Mouse (Mus musculus) CH12.LX (cell line): Measurements from ENCODE around the gene Gm42715. TPM values are rescaled to one million over a fixed set of nuclear protein-coding genes. Genes with fewer than 3 reads are reported as not detected.

ENCODE experiments used
- DNase-seq: peaks from one replicate; pipeline ENCODE4 v3.0.0-alpha.2; 2013; ENCODE audit errors: extremely low read depth
- H3K27ac ChIP-seq: 2 replicates; pipeline ENCODE4 v1.5.1; 2012; ENCODE audit warnings: low read depth, mild to moderate bottlenecking, control low read depth, moderate library complexity; ENCODE audit not compliant: insufficient read depth
- H3K27me3 ChIP-seq: replicated peaks from 2 replicates; pipeline ENCODE3; 2012; ENCODE audit warnings: inconsistent platforms
- H3K36me3 ChIP-seq, 2 experiments: replicated peaks in 1 of 2; 2 replicates each; pipeline versions ENCODE3 to v1.6.1; 2012; ENCODE audit warnings: inconsistent platforms in 1 of 2, low read length in 1 of 2, mild to moderate bottlenecking in 1 of 2, mixed read lengths in 1 of 2, moderate library complexity in 1 of 2; ENCODE audit not compliant: control insufficient read depth in 1 of 2, insufficient read depth in 1 of 2
- H3K4me1 ChIP-seq, 2 experiments: 2 replicates each; pipeline ENCODE4 v1.6.1; 2012; ENCODE audit warnings: inconsistent platforms in 1 of 2, moderate library complexity in 1 of 2; ENCODE audit not compliant: insufficient read depth in 2 of 2, control insufficient read depth in 1 of 2
- H3K4me2 ChIP-seq: 2 replicates; pipeline ENCODE4 v1.6.1; 2012; ENCODE audit warnings: low read depth, mild to moderate bottlenecking, control low read depth; ENCODE audit not compliant: poor library complexity, insufficient read depth, severe bottlenecking
- H3K4me3 ChIP-seq, 3 experiments: fragments of 150-350 bp in 1 of 3; sonication (generic) in 1 of 3; replicated peaks in 1 of 3; 2 replicates each; pipeline versions ENCODE3 to v1.5.1; 2011 to 2012; ENCODE audit warnings: low read depth in 2 of 3, low read length in 2 of 3, mild to moderate bottlenecking in 2 of 3, moderate library complexity in 2 of 3, control low read depth in 1 of 3, improper control_type of control experiment in 1 of 3, inconsistent platforms in 1 of 3, mixed read lengths in 1 of 3; ENCODE audit not compliant: poor library complexity in 1 of 3
- H3K79me2 ChIP-seq: replicated peaks from 2 replicates; pipeline ENCODE4 v1.6.1; 2012; ENCODE audit warnings: mild to moderate bottlenecking, moderate library complexity; ENCODE audit not compliant: control insufficient read depth, poor library complexity, insufficient read depth, severe bottlenecking; ENCODE audit errors: extremely low read depth
- H3K9ac ChIP-seq: 2 replicates; pipeline ENCODE4 v1.6.1; 2012; ENCODE audit warnings: low read depth, mild to moderate bottlenecking, control low read depth, moderate library complexity; ENCODE audit not compliant: insufficient read depth
- H3K9me3 ChIP-seq: replicated peaks from 2 replicates; pipeline ENCODE3; 2012; ENCODE audit warnings: low read length, inconsistent platforms, mixed read lengths
- CHD1 ChIP-seq: IDR thresholded peaks from 2 replicates; pipeline ENCODE4 v1.6.1; 2012; ENCODE audit warnings: low read depth, low read length, improper control_type of control experiment, inconsistent platforms
- EP300 ChIP-seq: IDR thresholded peaks from 2 replicates; pipeline ENCODE4 v1.6.1; 2011; ENCODE audit warnings: low read length, improper control_type of control experiment
- ETS1 ChIP-seq: conservative IDR thresholded peaks from 2 replicates; pipeline ENCODE4 v1.6.1; 2012; ENCODE audit warnings: low read depth, mild to moderate bottlenecking, inconsistent platforms, low read length, improper control_type of control experiment, moderate library complexity
- IRF4 ChIP-seq: IDR thresholded peaks from 2 replicates; pipeline ENCODE4 v1.6.1; 2014; ENCODE audit warnings: low read depth, mild to moderate bottlenecking, inconsistent platforms, low read length, improper control_type of control experiment
- JUN ChIP-seq: IDR thresholded peaks from 2 replicates; pipeline ENCODE4 v1.6.1; 2011; ENCODE audit warnings: low read depth, mild to moderate bottlenecking, low read length, improper control_type of control experiment, moderate library complexity; ENCODE audit not compliant: insufficient read depth
- MAZ ChIP-seq: IDR thresholded peaks from 2 replicates; pipeline ENCODE4 v1.6.1; 2012; ENCODE audit warnings: low read depth, mild to moderate bottlenecking, inconsistent platforms, low read length, improper control_type of control experiment, moderate library complexity
- MXI1 ChIP-seq: IDR thresholded peaks from 2 replicates; pipeline ENCODE4 v1.6.1; 2011; ENCODE audit warnings: mild to moderate bottlenecking, low read depth, low read length, improper control_type of control experiment
- MYC ChIP-seq: IDR thresholded peaks from 2 replicates; pipeline ENCODE4 v1.6.1; 2011; ENCODE audit warnings: low read depth, mild to moderate bottlenecking, improper control_type of control experiment, low read length
- NELFE ChIP-seq: IDR thresholded peaks from 2 replicates; pipeline ENCODE4 v1.6.1; 2011; ENCODE audit warnings: low read depth, low read length, improper control_type of control experiment
- NRF1 ChIP-seq: IDR thresholded peaks from 2 replicates; pipeline ENCODE4 v1.6.1; 2014; ENCODE audit warnings: low read depth, mild to moderate bottlenecking, inconsistent platforms, low read length, improper control_type of control experiment, moderate library complexity
- PAX5 ChIP-seq: IDR thresholded peaks from 2 replicates; pipeline ENCODE4 v1.6.1; 2012; ENCODE audit warnings: low read length, inconsistent platforms, mixed read lengths
- POLR2A ChIP-seq: IDR thresholded peaks from 2 replicates; pipeline ENCODE4 v1.6.1; 2011; ENCODE audit warnings: low read depth, mild to moderate bottlenecking, improper control_type of control experiment, low read length
- POLR2AphosphoS2 ChIP-seq: IDR thresholded peaks from 2 replicates; pipeline ENCODE4 v1.6.1; 2011; ENCODE audit warnings: low read depth, low read length, improper control_type of control experiment
- RAD21 ChIP-seq: IDR thresholded peaks from 2 replicates; pipeline ENCODE4 v1.6.1; 2011; ENCODE audit warnings: low read depth, mild to moderate bottlenecking, low read length, improper control_type of control experiment, moderate library complexity
- SIN3A ChIP-seq: IDR thresholded peaks from 2 replicates; pipeline ENCODE4 v1.6.1; 2012; ENCODE audit warnings: low read length, improper control_type of control experiment, inconsistent platforms
- SMC3 ChIP-seq: IDR thresholded peaks from 2 replicates; pipeline ENCODE4 v1.6.1; 2011; ENCODE audit warnings: low read depth, low read length, improper control_type of control experiment
- UBTF ChIP-seq: IDR thresholded peaks from 2 replicates; pipeline ENCODE4 v1.6.1; 2012; ENCODE audit warnings: low read depth, mild to moderate bottlenecking, inconsistent platforms, low read length, improper control_type of control experiment, moderate library complexity
- USF1 ChIP-seq: IDR thresholded peaks from 2 replicates; pipeline ENCODE4 v1.6.1; 2014; ENCODE audit warnings: low read depth, mild to moderate bottlenecking, inconsistent platforms, low read length, improper control_type of control experiment
- USF2 ChIP-seq: conservative IDR thresholded peaks from 2 replicates; pipeline ENCODE4 v1.6.1; 2011; ENCODE audit warnings: low read depth, low read length, improper control_type of control experiment
- ZNF384 ChIP-seq: IDR thresholded peaks from 2 replicates; pipeline ENCODE4 v1.6.1; 2012; ENCODE audit warnings: low read depth, low read length, improper control_type of control experiment, inconsistent platforms
- dilution Hi-C: fragments of 300-500 bp; cut with MboI; formaldehyde crosslinking; loops from 2 replicates; pipeline ENCODE4 v1.14.3; 2020; ENCODE audit warnings: low sequenced_read_pairs; ENCODE audit not compliant: extremely low pct_unique_long_range_greater_than_20kb, extremely low pct_ligation_motif_present
- in situ Hi-C: fragments of 300-500 bp; cut with MboI; formaldehyde crosslinking; loops from 3 replicates; pipeline ENCODE4 v1.14.3; 2019; ENCODE audit warnings: low sequenced_read_pairs, low pct_ligation_motif_present, low pct_unique_long_range_greater_than_20kb, mixed read lengths
- polyA plus RNA-seq: library from polyadenylated mRNA; unstranded; fragments of >175 nt; gene quantifications from 2 replicates; pipeline ENCODE4 v1.2.1, GENCODE M21; 2012; ENCODE audit warnings: low read depth; ENCODE audit not compliant: insufficient read length
- total RNA-seq, 2 experiments: library from RNA; depleted of rRNA; stranded (reverse); fragments of 300-350 nt in 1 of 2; fragments of >200 nt in 1 of 2; gene quantifications; 2 replicates each; pipeline ENCODE4 v1.2.3; 2012 to 2014

Gm42715 gene
- total and polyA plus RNA-seq, 3 experiments = 5.8 to 14.1 (median 12.0) TPM

GRCm38 (mm10) chr7:127549116-127549835, 29.9 kb downstream of the Gm42715 start:
- H3K79me2 ChIP-seq = peaks cover 6% of the 10 kb centered on the region
- dilution Hi-C loops (no loop called here), in situ Hi-C loops (no loop called here)
- no peaks in the 10 kb centered on the region for H3K27me3 ChIP-seq
- H3K9me3 ChIP-seq = no peaks in the 10 kb centered on the region
- no peaks in the 10 kb centered on the region for H3K4me1 ChIP-seq
- no peak overlapping the region for H3K4me2 ChIP-seq
- H3K36me3 ChIP-seq = peaks cover 58 to 89% of the 10 kb centered on the region in 2 experiments
- H3K4me3 ChIP-seq = no peak overlapping the region
- TF ChIP-seq UBTF (no peak), MAZ (no peak), MYC (no peak), POLR2AphosphoS2 (no peak), JUN (no peak), NELFE (no peak), MXI1 (no peak), ETS1 (no peak)
- H3K27ac ChIP-seq = no peak overlapping the region
- H3K9ac ChIP-seq = no peak overlapping the region
- DNase-seq = no peak

- DNase-seq = no peak
- 0 out of 2 replicates have a peak, but pooled peaks cover 4% of the 10 kb centered on the region for H3K79me2 ChIP-seq
- peaks cover 58 to 88% of the 10 kb centered on the region in 2 experiments for H3K36me3 ChIP-seq
- no peaks in the 10 kb centered on the region for H3K9me3 ChIP-seq
- TF ChIP-seq NRF1 = no peak
- TF ChIP-seq ZNF384 = no peak
- TF ChIP-seq JUN = no peak
- no peak for TF ChIP-seq EP300
- no peak for TF ChIP-seq CHD1
- no peak for TF ChIP-seq MXI1
- TF ChIP-seq POLR2A = no peak
- TF ChIP-seq MAZ = no peak
- TF ChIP-seq USF2 = no peak
- TF ChIP-seq RAD21 = no peak
- no peak for TF ChIP-seq SIN3A
- no peak for TF ChIP-seq USF1
- TF ChIP-seq IRF4 = no peak
- no peak for TF ChIP-seq SMC3
- no peak for TF ChIP-seq PAX5
- in situ Hi-C loops (no loop called here), dilution Hi-C loops (no loop called here)
- no peak overlapping the region for H3K4me2 ChIP-seq
- H3K4me3 ChIP-seq = no peak overlapping the region
- H3K27me3 ChIP-seq = no peaks in the 10 kb centered on the region
- H3K27ac ChIP-seq = no peak overlapping the region
- no peaks in the 10 kb centered on the region for H3K4me1 ChIP-seq
- H3K9ac ChIP-seq = no peak overlapping the region
Measured at GRCm38 (mm10) chr7:127551558-127551957, 32.2 kb downstream of the Gm42715 start.
